Mouse (Mus musculus) kidney, adult 2 months (tissue): ENCODE data around the gene Smim24. TPM values are rescaled to one million over a fixed set of nuclear protein-coding genes. Genes with fewer than 3 reads are reported as not detected.
A peak's percentile ranks its signal among the peaks of the same experiment; 100 is the strongest.

Experiments
- DNase-seq: peaks from one replicate; pipeline ENCODE4 v3.0.0; 2021
- H3K27ac ChIP-seq: fragments of 200-500 bp; 2 replicates; pipeline ENCODE4 v1.5.1; 2012; ENCODE audit warnings: low read depth, low read length, control low read depth, inconsistent platforms; ENCODE audit not compliant: insufficient read depth
- H3K27me3 ChIP-seq: fragments of 200-500 bp; replicated peaks from 2 replicates; pipeline ENCODE4 v1.6.1; 2012; ENCODE audit warnings: mild to moderate bottlenecking, moderate library complexity, low read length, inconsistent platforms; ENCODE audit not compliant: control insufficient read depth, insufficient read depth
- H3K36me3 ChIP-seq: fragments of 200-500 bp; 2 replicates; pipeline ENCODE4 v1.6.1; 2012; ENCODE audit warnings: mild to moderate bottlenecking, moderate library complexity, low read length, inconsistent platforms; ENCODE audit not compliant: control insufficient read depth, insufficient read depth
- H3K4me1 ChIP-seq: fragments of 200-500 bp; 2 replicates; pipeline ENCODE4 v1.6.1; 2011; ENCODE audit warnings: low read length; ENCODE audit not compliant: control insufficient read depth, insufficient read depth
- H3K4me3 ChIP-seq: fragments of 200-500 bp; 2 replicates; pipeline ENCODE4 v1.5.1; 2011; ENCODE audit warnings: mild to moderate bottlenecking, low read depth, low read length, control low read depth; ENCODE audit not compliant: insufficient read depth
- CTCF ChIP-seq: fragments of 200-500 bp; conservative IDR thresholded peaks from 2 replicates; pipeline ENCODE4 v1.5.1; 2011; ENCODE audit warnings: low read depth, mild to moderate bottlenecking, control low read depth, low read length, moderate library complexity, mixed read lengths; ENCODE audit not compliant: insufficient read depth, insufficient read length
- POLR2A ChIP-seq: fragments of 200-500 bp; IDR thresholded peaks from one replicate; pipeline ENCODE4 v1.6.1; 2011; ENCODE audit warnings: low read depth, low read length, control low read depth
- WGBS: fragments of 180-500 bp; shearing (Covaris S2); methylation state at CpG from one replicate; pipeline ENCODE4 v1.1.7; 2018; 5-methylcytosine and 5-hydroxymethylcytosine counted together
- polyA plus RNA-seq: library from polyadenylated mRNA; depleted of rRNA; stranded (reverse); fragments of >200 nt; gene quantifications from 2 replicates; pipeline ENCODE4 v1.2.3, GENCODE M21; 2012

Gene Smim24
- polyA plus RNA-seq, 1 experiment: 694 TPM

DNA sequence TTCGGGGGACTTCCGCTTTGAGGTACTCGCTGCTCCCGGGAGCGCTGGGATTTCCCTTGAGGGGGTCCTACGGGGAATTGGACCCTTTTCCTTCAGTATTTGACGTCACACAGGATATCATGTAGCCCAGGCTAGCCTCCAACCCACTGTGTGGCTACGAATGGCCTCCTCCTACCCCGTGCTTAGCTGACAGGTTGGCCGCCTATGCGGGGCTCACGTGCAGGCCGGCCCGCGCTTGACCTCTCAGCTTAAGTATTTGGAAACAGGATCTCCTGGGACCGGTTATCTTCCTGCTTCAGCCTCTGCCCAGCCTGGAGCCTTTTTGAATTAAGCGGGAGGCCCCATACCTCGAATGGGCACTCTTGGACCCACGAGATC lies 8.3 kb upstream of the Smim24 start:
- no peaks in the 10 kb centered on the region for H3K36me3 ChIP-seq
- DNase-seq: no peak
- H3K27me3 ChIP-seq: no peaks in the 10 kb centered on the region
- H3K4me3 ChIP-seq: peak overlapping the region; percentile 92
- under 1% methylated on average over 19 of the region's 19 CpGs for WGBS
- H3K27ac ChIP-seq: peak overlapping the region; percentile 52; the same call in 1 of the 2 replicates
- peaks cover 10% of the 10 kb centered on the region; the same call in 1 of the 2 replicates for H3K4me1 ChIP-seq
- TF ChIP-seq POLR2A (no peak), CTCF (no peak)

DNA sequence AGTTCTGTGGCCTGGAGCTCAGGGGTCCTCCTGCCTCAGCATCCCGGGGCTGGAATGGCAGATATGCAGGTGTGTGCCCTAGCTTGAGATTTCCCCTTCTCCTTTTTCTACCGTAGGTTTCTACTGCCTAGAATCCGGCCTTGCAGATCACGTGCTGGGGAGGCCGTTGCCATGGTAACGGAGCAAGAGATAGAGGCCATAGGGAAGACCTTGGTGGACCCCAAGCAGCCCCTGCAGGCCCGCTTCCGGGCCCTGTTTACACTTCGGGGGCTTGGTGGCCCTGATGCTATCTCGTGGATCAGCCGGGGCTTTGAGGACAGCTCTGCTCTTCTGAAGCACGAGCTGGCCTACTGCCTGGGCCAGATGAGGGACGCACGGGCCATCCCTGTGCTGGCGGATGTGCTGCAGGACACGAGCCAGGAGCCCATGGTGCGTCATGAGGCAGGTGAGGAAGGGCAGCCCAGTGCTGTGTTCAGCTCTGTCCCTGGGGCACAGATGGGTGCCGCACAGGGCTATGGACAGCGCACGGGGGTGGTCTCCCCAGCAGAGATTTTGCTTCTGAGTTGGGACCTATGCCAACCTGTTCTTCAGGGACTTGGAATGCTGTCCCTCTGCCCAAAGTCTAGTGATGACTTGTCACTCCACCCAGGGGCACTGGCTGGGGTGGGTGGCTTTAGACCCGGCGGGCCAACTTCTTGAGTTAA lies 7.1 kb upstream of the Smim24 start:
- peaks cover 11% of the 10 kb centered on the region; the same call in 1 of the 2 replicates for H3K4me1 ChIP-seq
- DNase-seq: no peak
- H3K36me3 ChIP-seq: no peaks in the 10 kb centered on the region
- H3K27ac ChIP-seq: no peak overlapping the region
- H3K27me3 ChIP-seq: no peaks in the 10 kb centered on the region
- WGBS: 72% methylated on average over 22 of the region's 22 CpGs
- TF ChIP-seq POLR2A (no peak), CTCF (no peak)
- no peak overlapping the region for H3K4me3 ChIP-seq

DNA sequence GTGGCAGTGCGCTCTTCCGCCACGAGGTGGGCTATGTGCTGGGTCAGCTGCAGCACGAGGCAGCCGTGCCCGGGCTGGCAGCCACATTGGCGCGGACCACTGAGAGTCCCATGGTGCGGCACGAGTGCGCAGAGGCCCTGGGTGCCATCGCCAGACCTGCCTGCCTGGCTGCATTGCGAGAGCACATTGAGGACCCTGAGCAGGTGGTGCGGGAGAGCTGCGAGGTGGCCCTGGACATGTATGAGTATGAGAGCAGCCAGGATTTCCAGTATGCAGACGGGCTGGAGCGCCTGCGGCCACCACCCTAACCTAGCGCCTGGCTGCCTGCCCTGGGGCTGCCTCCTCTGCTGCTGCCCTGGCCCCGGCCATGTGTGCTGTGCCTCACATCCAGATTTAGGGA lies 5.1 kb upstream of the Smim24 start:
- Histone ChIP-seq H3K36me3 (no peaks in the 10 kb centered on the region), H3K4me3 (no peak overlapping the region), H3K27me3 (no peaks in the 10 kb centered on the region), H3K4me1 (peaks cover 18% of the 10 kb centered on the region; the same call in 1 of the 2 replicates), H3K27ac (no peak overlapping the region)
- TF ChIP-seq POLR2A: no peak
- TF ChIP-seq CTCF: no peak
- WGBS: 94% methylated on average over 20 of the region's 20 CpGs
- DNase-seq: no peak

- WGBS: 66% methylated on average over 5 of the region's 5 CpGs
- no peak for DNase-seq
Measured at GRCm38 (mm10) chr10:81388505-81389055, 4.3 kb upstream of the Smim24 start, which contains the start of gene Gm48552. Gm48552 (plus strand) TSS chr10:81389005.

DNA sequence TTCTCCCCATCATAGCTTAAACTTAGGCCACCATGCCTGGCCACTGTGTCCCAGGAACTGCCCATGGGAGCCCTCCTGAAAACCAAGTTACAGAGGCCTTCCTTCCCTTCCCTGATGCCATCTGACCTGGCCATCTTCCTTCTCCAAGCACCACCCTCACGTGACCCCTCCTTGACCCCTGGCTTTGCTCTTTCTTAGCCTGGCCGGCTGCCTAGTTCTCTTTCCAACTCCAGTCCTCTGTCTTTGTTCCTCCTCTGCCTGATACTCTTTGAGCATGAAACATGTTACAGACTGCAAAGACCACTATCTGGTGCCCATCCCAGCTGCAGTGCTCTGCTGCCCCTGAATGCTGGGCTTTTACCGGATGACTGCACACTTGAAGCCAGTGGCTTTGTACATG lies 3.5 kb upstream of the Smim24 start:
- DNase-seq: peak; percentile 78
- 24% methylated on average over 3 of the region's 3 CpGs for WGBS
- Histone ChIP-seq H3K4me3 (no peak overlapping the region), H3K27ac (no peak overlapping the region), H3K4me1 (peaks cover 25% of the 10 kb centered on the region; the same call in 1 of the 2 replicates), H3K27me3 (no peaks in the 10 kb centered on the region), H3K36me3 (no peaks in the 10 kb centered on the region)
- TF ChIP-seq CTCF (no peak), POLR2A (no peak)

More at GRCm38 (mm10) chr10:81388505-81389055, 4.3 kb upstream of the Smim24 start, which contains the start of gene Gm48552:
- Histone ChIP-seq H3K27me3 (no peaks in the 10 kb centered on the region), H3K27ac (no peak within 1 kb of the TSS), H3K4me3 (no peak within 1 kb of the TSS), H3K36me3 (no peaks in the 10 kb centered on the region), H3K4me1 (peaks cover 22% of the 10 kb centered on the region; the same call in 1 of the 2 replicates)
- TF ChIP-seq POLR2A (no peak), CTCF (no peak)

GRCm38 (mm10) chr10:81389801-81390677 lies 2.8 kb upstream of the Smim24 start:
- no peaks in the 10 kb centered on the region for H3K27me3 ChIP-seq
- TF ChIP-seq POLR2A (no peak), CTCF (peak; percentile 91)
- H3K27ac ChIP-seq: no peak overlapping the region
- no peak overlapping the region for H3K4me3 ChIP-seq
- peak; percentile 81 for DNase-seq
- H3K36me3 ChIP-seq: no peaks in the 10 kb centered on the region
- 48% methylated on average over 23 of the region's 23 CpGs for WGBS
- H3K4me1 ChIP-seq: peaks cover 23% of the 10 kb centered on the region; the same call in 1 of the 2 replicates

GRCm38 (mm10) chr10:81390678-81390965 lies 2.2 kb upstream of the Smim24 start:
- Histone ChIP-seq H3K27ac (no peak overlapping the region), H3K4me3 (no peak overlapping the region), H3K27me3 (no peaks in the 10 kb centered on the region), H3K4me1 (peaks cover 18% of the 10 kb centered on the region; the same call in 1 of the 2 replicates), H3K36me3 (no peaks in the 10 kb centered on the region)
- no peak for DNase-seq
- WGBS: 88% methylated on average over 13 of the region's 13 CpGs
- TF ChIP-seq CTCF: no peak
- TF ChIP-seq POLR2A: no peak
